In genomic region chr17:70910238-70910637, GRCm38 (mm10) we compare ENCODE assay signal across 14 mouse cellular contexts. TPM values are rescaled to one million over a fixed set of nuclear protein-coding genes. Genes with fewer than 3 reads are reported as not detected.
DNase-seq lines count a peak whose midpoint lies in the region; ATAC-seq and TF ChIP-seq lines count a peak whose summit lies in the region.
"Had no signal": no experiment of that assay in that cellular context is flagged by ENCODE, and none has a peak within 500 bp of the region (broad histone marks: within the 10 kb centered on the region; RNA-seq: fewer than 3 reads in every experiment).

No protein-coding gene starts in this region.

- H3K36me3 ChIP-seq in kidney, postnatal 0 days (ENCODE audit: insufficient read depth, low read length), result no peaks in the 10 kb centered on the region
- H3K36me3 ChIP-seq in ES-Bruce4 (ENCODE audit: control insufficient read depth, insufficient read depth, low read length, poor library complexity, severe bottlenecking), result no peaks in the 10 kb centered on the region
- H3K36me3 ChIP-seq: embryonic facial prominence, embryonic 12.5 days; heart, embryonic 12.5 days; hindbrain, embryonic 13.5 days; limb, embryonic 10.5 days had no signal

- H3K27ac ChIP-seq in kidney, postnatal 0 days, result no peak overlapping the region
- H3K27ac ChIP-seq in ES-Bruce4 (ENCODE audit: insufficient read depth, low read length), result no peak overlapping the region
- H3K27ac ChIP-seq: embryonic facial prominence, embryonic 12.5 days; hindbrain, embryonic 13.5 days; limb, embryonic 10.5 days had no signal

- H3K4me2 ChIP-seq in kidney, postnatal 0 days (ENCODE audit: low read length), result no peak overlapping the region
- H3K4me2 ChIP-seq: embryonic facial prominence, embryonic 12.5 days; heart, embryonic 12.5 days; hindbrain, embryonic 13.5 days had no signal

- no peak for TF ChIP-seq POLR2A in ES-Bruce4 (IDR thresholded peaks at IDR 0.05; ENCODE audit: insufficient read depth, low read length)

- no peak overlapping the region for H3K9ac ChIP-seq in kidney, postnatal 0 days (ENCODE audit: low read depth, low read length)
- H3K9ac ChIP-seq in ES-Bruce4 (ENCODE audit: low read depth, poor library complexity, severe bottlenecking), result no peak overlapping the region
- H3K9ac ChIP-seq: embryonic facial prominence, embryonic 12.5 days; heart, embryonic 12.5 days; hindbrain, embryonic 13.5 days had no signal

- peak; percentile 56 for TF ChIP-seq CTCF in kidney, postnatal 0 days (IDR thresholded peaks at IDR 0.05; ENCODE audit: low read depth)
- TF ChIP-seq CTCF in ES-Bruce4 (IDR thresholded peaks at IDR 0.05; ENCODE audit: low read depth, low read length), result peak; percentile 21

- no peaks in the 10 kb centered on the region for H3K9me3 ChIP-seq in kidney, postnatal 0 days (replicated peaks; ENCODE audit: low read length)
- H3K9me3 ChIP-seq in ES-Bruce4 (replicated peaks; ENCODE audit: control insufficient read depth, insufficient read depth, low read length, poor library complexity, severe bottlenecking), result no peaks in the 10 kb centered on the region
- H3K9me3 ChIP-seq: embryonic facial prominence, embryonic 12.5 days; heart, embryonic 12.5 days; hindbrain, embryonic 13.5 days; limb, embryonic 10.5 days had no signal

- DNase-seq in kidney, postnatal 0 days (ENCODE audit: low spot score), result peak; percentile 18
- no peak for DNase-seq in kidney, adult 18-20 months
- DNase-seq in A20 (ENCODE audit: low read depth, low spot score), result peak; percentile 42
- no peak for DNase-seq in ovary, adult 18-20 months (ENCODE audit: low spot score)
- no peak for DNase-seq in layer of hippocampus, adult 9-10 months (ENCODE audit: low spot score)
- no peak for DNase-seq in cerebellum, postnatal 14 days
- DNase-seq: adrenal gland, adult 8-10 months; cerebellum, adult 18-20 months had no signal

- no peak overlapping the region for H3K4me3 ChIP-seq in kidney, postnatal 0 days (replicated peaks; ENCODE audit: low read depth, low read length)
- no peak overlapping the region for H3K4me3 ChIP-seq in ES-Bruce4 (ENCODE audit: low read depth, low read length)
- H3K4me3 ChIP-seq: embryonic facial prominence, embryonic 12.5 days; heart, embryonic 12.5 days; hindbrain, embryonic 13.5 days; limb, embryonic 10.5 days had no signal

- no peaks in the 10 kb centered on the region for H3K4me1 ChIP-seq in kidney, postnatal 0 days (replicated peaks; ENCODE audit: insufficient read depth, low read length)
- peaks cover 1% of the 10 kb centered on the region for H3K4me1 ChIP-seq in ES-Bruce4 (ENCODE audit: control insufficient read depth, insufficient read depth, low read length)
- H3K4me1 ChIP-seq: embryonic facial prominence, embryonic 12.5 days; heart, embryonic 12.5 days; hindbrain, embryonic 13.5 days; limb, embryonic 10.5 days had no signal

- TF ChIP-seq EP300 in ES-Bruce4 (IDR thresholded peaks at IDR 0.05; ENCODE audit: insufficient read depth, low read depth, low read length), result no peak

- 97% methylated on average over 2 of the region's 2 CpGs for WGBS in kidney, postnatal 0 days

- ATAC-seq in kidney, postnatal 0 days (replicated peaks; ENCODE audit: low FRiP score, low read depth), result no peak
- ATAC-seq in megakaryocyte progenitor cell, adult 5-6 weeks (replicated peaks; ENCODE audit: poor library complexity), result peak; percentile 50; the same call in 1 of the 2 replicates

- no peaks in the 10 kb centered on the region for H3K27me3 ChIP-seq in kidney, postnatal 0 days (ENCODE audit: insufficient read depth, low read length)
- no peaks in the 10 kb centered on the region for H3K27me3 ChIP-seq in ES-Bruce4 (ENCODE audit: control insufficient read depth, insufficient read depth, low read length, poor library complexity, severe bottlenecking)
- H3K27me3 ChIP-seq: embryonic facial prominence, embryonic 12.5 days; heart, embryonic 12.5 days; hindbrain, embryonic 13.5 days had no signal

RNA-seq across cellular contexts. Expression of gene Tgif1, which starts 56.9 kb away (rescaled TPM):
- 74.9 and 78.9 TPM in 2 replicates for polyA plus RNA-seq in kidney, postnatal 0 days (2015; fragmentation: Nextera tagmentation; extraction: Ambion mirVana)
- 218 and 227 TPM in 2 replicates for polyA plus RNA-seq in ES-Bruce4 (2011; ENCODE audit: insufficient read depth, insufficient read length, low read depth, missing spikeins)
- total RNA-seq in megakaryocyte progenitor cell, adult 5-6 weeks (2015), result 77.5 and 85.6 TPM in 2 replicates
- total RNA-seq in megakaryocyte progenitor cell, adult 5-6 weeks (2017), result 47.0 and 53.9 TPM in 2 replicates

Comparison
In these comparisons a context has a peak if more than half of its experiments do, and no peak if none do; other contexts are left out.
1. DNase-seq: peak in kidney, postnatal 0 days (single experiment) and A20 (single experiment); none in kidney, adult 18-20 months (single experiment), ovary, adult 18-20 months (single experiment), layer of hippocampus, adult 9-10 months (single experiment) and cerebellum, postnatal 14 days (0 of 2).